Mouse (Mus musculus) erythroid progenitor cell, adult 5-6 weeks (primary cell): Measurements from ENCODE around the gene Gm17521. TPM values are rescaled to one million over a fixed set of nuclear protein-coding genes. Genes with fewer than 3 reads are reported as not detected.
"Not testable (repeated sequence)": the region's sequence is repeated elsewhere in the genome, so short reads cannot be mapped to it uniquely, and the experiment has no call there.

Source experiments
- ATAC-seq: replicated peaks from 2 replicates; pipeline ENCODE4 v1.8.0; 2016; ENCODE audit warnings: moderate number of reproducible peaks, mild to moderate bottlenecking, moderate TSS enrichment, inconsistent platforms; ENCODE audit not compliant: poor library complexity, low FRiP score, severe bottlenecking
- total RNA-seq, 2 experiments: library from RNA; stranded (forward) in 1 of 2; stranded (reverse) in 1 of 2; fragments of 150-400 nt in 1 of 2; fragments of 186-747, 209-891 nt in 1 of 2; gene quantifications; 2 replicates each; pipeline versions ENCODE4 v1.2.3 to v1.2.4; 2015 to 2017; ENCODE audit warnings: low replicate concordance in 2 of 2

Gene Gm17521
- total RNA-seq (2015; ENCODE audit: low replicate concordance), result not detected in 2 replicates
- not detected in 2 replicates for total RNA-seq (2017; ENCODE audit: low replicate concordance)

DNA sequence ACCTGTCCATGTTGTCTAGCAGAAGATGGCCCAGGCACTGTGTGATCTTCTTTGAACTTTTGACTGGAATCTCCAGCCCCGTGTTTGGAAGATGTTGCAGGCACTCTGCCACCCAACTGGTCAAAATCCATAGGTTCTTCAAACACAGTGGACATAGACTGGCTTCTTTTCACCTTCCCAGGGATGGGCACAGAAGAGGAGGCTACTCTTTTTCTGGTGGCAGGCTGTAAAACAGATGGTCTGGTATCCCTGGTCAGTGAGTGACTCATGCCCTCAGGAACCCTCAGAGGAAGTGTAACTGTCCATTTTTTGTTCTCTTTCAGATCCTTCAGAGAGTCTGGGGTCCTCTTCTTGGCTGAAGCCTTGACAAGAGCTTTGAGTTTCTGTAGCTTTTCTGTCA is at the start of gene Gm17521:
Gm17521 (minus strand) TSS at position 101 of the 400 bp plus-strand sequence.
- ATAC-seq, result not testable (repeated sequence)

DNA sequence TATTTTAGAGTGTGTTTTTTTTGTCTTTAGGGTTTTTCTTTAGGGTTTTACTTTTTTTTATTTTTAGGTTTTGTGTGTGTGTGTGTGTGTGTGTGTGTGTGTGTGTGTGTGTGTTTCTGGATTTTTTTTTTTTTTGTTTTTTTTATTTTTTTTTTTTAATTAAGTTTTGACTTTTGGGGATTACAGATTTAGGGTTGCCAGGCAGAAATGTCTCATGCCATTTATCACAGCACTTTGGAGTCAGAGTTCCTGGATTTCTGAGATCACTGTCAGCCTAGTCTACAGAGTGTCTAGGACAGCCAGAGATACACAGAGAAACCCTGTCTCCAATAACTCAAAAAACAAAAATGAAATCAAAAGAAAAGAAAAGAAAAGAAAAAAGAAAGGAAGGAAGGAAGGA is 14.5 kb upstream of the Gm17521 start:
- ATAC-seq, result no peak

DNA sequence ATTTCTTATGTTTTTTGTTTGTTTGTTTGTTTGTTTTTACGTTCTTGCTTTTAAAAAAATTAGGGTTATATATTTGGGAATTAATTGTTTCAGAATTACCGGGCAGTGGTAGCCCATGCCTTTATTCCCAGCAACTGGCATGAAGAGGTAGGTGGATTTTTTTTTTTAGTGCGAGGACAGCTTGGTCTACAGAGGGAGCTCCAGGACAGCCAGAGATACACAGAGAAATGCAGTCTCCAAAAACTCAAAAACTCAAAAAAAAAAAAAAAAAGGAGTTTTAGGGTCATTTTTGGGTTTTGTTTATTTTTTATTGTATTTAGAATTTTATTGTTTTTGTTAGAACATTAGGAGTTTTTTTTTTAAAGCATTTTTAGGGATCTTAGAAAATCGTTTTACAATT is 14.0 kb upstream of the Gm17521 start:
- ATAC-seq, result no peak

Other genes with a start within 250 kb of the Gm17521 start
- gene Cldn34c1, start 73.8 kb upstream of the Gm17521 start, total RNA-seq (2015; ENCODE audit: low replicate concordance), result 9.2 and 9.4 TPM in 2 replicates
- 9.2 and 9.5 TPM in 2 replicates for gene Cldn34c1, start 73.8 kb upstream of the Gm17521 start, total RNA-seq (2017; ENCODE audit: low replicate concordance)
- not detected in 2 replicates for gene Srsx, start 192.8 kb upstream of the Gm17521 start, total RNA-seq (2015; ENCODE audit: low replicate concordance)
- gene Srsx, start 192.8 kb upstream of the Gm17521 start, total RNA-seq (2017; ENCODE audit: low replicate concordance), result not detected in 2 replicates
- not detected in 2 replicates for gene Gm17577, start 217.2 kb upstream of the Gm17521 start, total RNA-seq (2015; ENCODE audit: low replicate concordance)
- gene Gm17577, start 217.2 kb upstream of the Gm17521 start, total RNA-seq (2017; ENCODE audit: low replicate concordance), result not detected in 2 replicates